Mouse (Mus musculus) hindbrain, postnatal 0 days (tissue): Measurements from ENCODE around the gene Vmn1r12. TPM values are rescaled to one million over a fixed set of nuclear protein-coding genes. Genes with fewer than 3 reads are reported as not detected.
"Not testable (repeated sequence)": the region's sequence is repeated elsewhere in the genome, so short reads cannot be mapped to it uniquely, and the experiment has no call there.

Experiments used
- ATAC-seq: fragments of 200-750 bp; cut with Nextera tagmentation; 2 replicates; pipeline ENCODE4 v1.8.0; 2017; ENCODE audit warnings: mild to moderate bottlenecking, moderate TSS enrichment, moderate library complexity
- DNase-seq: peaks from one replicate; pipeline ENCODE4 v3.0.0-alpha.2; 2015; ENCODE audit warnings: low spot score
- H3K27ac ChIP-seq: fragments of 300-500 bp; sonication (generic); 2 replicates; pipeline ENCODE4 v1.5.1; 2014; ENCODE audit warnings: mild to moderate bottlenecking
- H3K27me3 ChIP-seq: fragments of 300-500 bp; sonication (generic); 2 replicates; pipeline ENCODE4 v1.6.1; 2014; ENCODE audit warnings: low read length, mixed read lengths; ENCODE audit not compliant: insufficient read depth
- H3K36me3 ChIP-seq: fragments of 300-500 bp; sonication (generic); 2 replicates; pipeline ENCODE4 v1.6.1; 2014; ENCODE audit warnings: low read length, mixed read lengths; ENCODE audit not compliant: insufficient read depth
- H3K4me1 ChIP-seq: fragments of 300-500 bp; sonication (generic); 2 replicates; pipeline ENCODE4 v1.6.1; 2014; ENCODE audit warnings: antibody characterized with exemption, low read length, mixed read lengths; ENCODE audit not compliant: insufficient read depth
- H3K4me2 ChIP-seq: fragments of 300-500 bp; sonication (generic); 2 replicates; pipeline ENCODE4 v1.6.1; 2014; ENCODE audit warnings: low read depth, mild to moderate bottlenecking, low read length, moderate library complexity, mixed read lengths
- H3K4me3 ChIP-seq: fragments of 300-500 bp; sonication (generic); 2 replicates; pipeline ENCODE4 v1.5.1; 2014; ENCODE audit warnings: low read length
- H3K9ac ChIP-seq: fragments of 300-500 bp; sonication (generic); replicated peaks from 2 replicates; pipeline ENCODE4 v1.6.1; 2014; ENCODE audit warnings: mild to moderate bottlenecking, low read length, moderate library complexity, mixed read lengths
- H3K9me3 ChIP-seq: fragments of 300-500 bp; sonication (generic); 2 replicates; pipeline ENCODE4 v1.6.1; 2016; ENCODE audit warnings: low read length, mixed read lengths
- CTCF ChIP-seq: IDR thresholded peaks from 2 replicates; pipeline ENCODE4 v1.5.1; 2016; ENCODE audit warnings: antibody characterized with exemption, control low read depth, low read depth
- WGBS: fragments of 180-500 bp; shearing (Covaris S2); extraction: QIAGEN DNeasy Blood & Tissue Kit; methylation state at CpG from one replicate; pipeline ENCODE4 v1.1.7; 2014; 5-methylcytosine and 5-hydroxymethylcytosine counted together
- polyA plus RNA-seq: library from polyadenylated mRNA; unstranded; fragments of >200 nt; fragmentation: Nextera tagmentation; extraction: Ambion mirVana; gene quantifications from 2 replicates; pipeline ENCODE4 v1.2.1, GENCODE M21; 2015
- total RNA-seq: library from RNA; depleted of rRNA; stranded (reverse); fragments of >200 nt; gene quantifications from 2 replicates; pipeline ENCODE4 v1.2.3, GENCODE M21; 2014; rRNA removed

Vmn1r12 gene
- total RNA-seq (not detected in 2 replicates), polyA plus RNA-seq (not detected in 2 replicates)

GRCm38 (mm10) chr6:57156619-57157018 lies at the start of gene Vmn1r12:
Gene Vmn1r12 (plus strand): TSS chr6:57156919.
- Histone ChIP-seq H3K4me2 (no peak within 1 kb of the TSS), H3K4me3 (no peak within 1 kb of the TSS), H3K9me3 (no peaks in the 10 kb centered on the region), H3K27me3 (no peaks in the 10 kb centered on the region), H3K27ac (no peak within 1 kb of the TSS), H3K36me3 (no peaks in the 10 kb centered on the region), H3K4me1 (no peaks in the 10 kb centered on the region), H3K9ac (no peak within 1 kb of the TSS)
- WGBS: 87% methylated on average over 2 of the region's 2 CpGs
- no peak for ATAC-seq
- no peak for DNase-seq
- no peak for TF ChIP-seq CTCF

DNA sequence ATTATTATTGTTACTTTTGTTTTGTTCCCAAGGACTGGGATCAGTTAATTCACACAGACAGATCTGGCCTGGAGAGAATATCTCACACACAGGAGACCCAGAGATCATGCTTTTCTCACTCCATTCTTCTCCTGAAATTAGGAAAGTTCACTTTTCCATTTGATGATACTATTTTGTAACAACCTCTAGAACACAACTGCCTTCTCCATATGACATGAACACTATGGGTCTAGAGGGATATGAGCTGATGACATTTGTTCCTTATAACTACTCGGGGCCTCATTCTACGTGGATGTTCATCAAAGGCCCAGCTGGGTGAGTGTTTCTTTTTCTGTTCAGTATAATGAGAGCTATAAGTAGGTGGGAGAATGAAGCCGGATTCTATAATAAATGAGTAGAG lies 47.6 kb upstream of the Vmn1r12 start, which contains the start of gene Vmn1r10:
Gene Vmn1r10 (plus strand): TSS at position 301 of the 400 bp plus-strand sequence.
- 85% methylated on average over 3 of the region's 3 CpGs for WGBS
- Histone ChIP-seq H3K9ac (no peak within 1 kb of the TSS), H3K27ac (no peak within 1 kb of the TSS), H3K9me3 (no peaks in the 10 kb centered on the region), H3K4me3 (no peak within 1 kb of the TSS), H3K36me3 (no peaks in the 10 kb centered on the region), H3K4me1 (no peaks in the 10 kb centered on the region), H3K4me2 (no peak within 1 kb of the TSS), H3K27me3 (no peaks in the 10 kb centered on the region)
- no peak for TF ChIP-seq CTCF
- ATAC-seq (no peak), DNase-seq (no peak)

GRCm38 (mm10) chr6:57133155-57133554 lies 23.6 kb upstream of the Vmn1r12 start, which contains the start of gene Vmn1r11:
Gene Vmn1r11 (plus strand): TSS chr6:57133455.
- H3K36me3 ChIP-seq: no peaks in the 10 kb centered on the region

GRCm38 (mm10) chr6:57190016-57190415 lies 33.3 kb downstream of the Vmn1r12 start:
- not testable (repeated sequence) for H3K9ac ChIP-seq, H3K36me3 ChIP-seq, ATAC-seq, H3K27me3 ChIP-seq, H3K4me3 ChIP-seq, H3K9me3 ChIP-seq, DNase-seq, H3K4me2 ChIP-seq, H3K4me1 ChIP-seq, H3K27ac ChIP-seq
- 50% methylated on average over 3 of the region's 3 CpGs for WGBS

More at GRCm38 (mm10) chr6:57133155-57133554, 23.6 kb upstream of the Vmn1r12 start, which contains the start of gene Vmn1r11:
- TF ChIP-seq CTCF: no peak
- Histone ChIP-seq H3K27ac (no peak within 1 kb of the TSS), H3K4me2 (no peak within 1 kb of the TSS), H3K9me3 (no peaks in the 10 kb centered on the region), H3K4me1 (no peaks in the 10 kb centered on the region), H3K4me3 (no peak within 1 kb of the TSS), H3K27me3 (no peaks in the 10 kb centered on the region), H3K9ac (no peak within 1 kb of the TSS)
- DNase-seq (no peak), ATAC-seq (no peak)
- WGBS: 79% methylated on average over 1 of the region's 1 CpGs

- not testable (repeated sequence) for H3K36me3 ChIP-seq, H3K9me3 ChIP-seq, H3K4me2 ChIP-seq, H3K27me3 ChIP-seq, H3K9ac ChIP-seq, H3K4me3 ChIP-seq, H3K4me1 ChIP-seq, H3K27ac ChIP-seq, ATAC-seq, DNase-seq
- WGBS: 90% methylated on average over 1 of the region's 1 CpGs
These were observed 46.3 kb downstream of the Vmn1r12 start, which contains the start of gene Vmn1r13 for GRCm38 (mm10) chr6:57202990-57203389. Gene Vmn1r13 (plus strand): TSS chr6:57203290.

Other genes starting within 250 kb of the Vmn1r12 start
- gene Nt5c3, start 233.0 kb upstream of the Vmn1r12 start, total RNA-seq: 38.4 and 83.8 TPM in 2 replicates
- 153 and 155 TPM in 2 replicates for gene Nt5c3, start 233.0 kb upstream of the Vmn1r12 start, polyA plus RNA-seq
- gene Vmn1r4, start 232.9 kb upstream of the Vmn1r12 start, total RNA-seq: 0.37 TPM in 1 of 2 replicates, not detected in the other
- 0.46 and 0.58 TPM in 2 replicates for gene Vmn1r4, start 232.9 kb upstream of the Vmn1r12 start, polyA plus RNA-seq
- 0.04 TPM in 1 of 2 replicates, not detected in the other for gene Vmn1r5, start 186.6 kb upstream of the Vmn1r12 start, total RNA-seq
- not detected in 2 replicates for gene Vmn1r5, start 186.6 kb upstream of the Vmn1r12 start, polyA plus RNA-seq
- gene Vmn1r6, start 159.7 kb upstream of the Vmn1r12 start, total RNA-seq: not detected in 2 replicates
- gene Vmn1r6, start 159.7 kb upstream of the Vmn1r12 start, polyA plus RNA-seq: not detected in 2 replicates
- not detected in 2 replicates for gene Vmn1r7, start 131.6 kb upstream of the Vmn1r12 start, total RNA-seq
- gene Vmn1r7, start 131.6 kb upstream of the Vmn1r12 start, polyA plus RNA-seq: not detected in 2 replicates
- gene Vmn1r8, start 124.6 kb upstream of the Vmn1r12 start, total RNA-seq: not detected in 2 replicates
- gene Vmn1r8, start 124.6 kb upstream of the Vmn1r12 start, polyA plus RNA-seq: not detected in 2 replicates
- not detected in 2 replicates for gene Vmn1r9, start 90.1 kb upstream of the Vmn1r12 start, total RNA-seq
- gene Vmn1r9, start 90.1 kb upstream of the Vmn1r12 start, polyA plus RNA-seq: not detected in 2 replicates
- not detected in 2 replicates for gene Vmn1r10, start 47.5 kb upstream of the Vmn1r12 start, total RNA-seq
- not detected in 2 replicates for gene Vmn1r10, start 47.5 kb upstream of the Vmn1r12 start, polyA plus RNA-seq
- not detected in 2 replicates for gene Vmn1r11, start 23.5 kb upstream of the Vmn1r12 start, total RNA-seq
- gene Vmn1r11, start 23.5 kb upstream of the Vmn1r12 start, polyA plus RNA-seq: not detected in 2 replicates
- not detected in 2 replicates for gene Vmn1r13, start 46.4 kb downstream of the Vmn1r12 start, total RNA-seq
- gene Vmn1r13, start 46.4 kb downstream of the Vmn1r12 start, polyA plus RNA-seq: not detected in 2 replicates
- gene Vmn1r14, start 74.8 kb downstream of the Vmn1r12 start, total RNA-seq: not detected in 2 replicates
- not detected in 2 replicates for gene Vmn1r14, start 74.8 kb downstream of the Vmn1r12 start, polyA plus RNA-seq
- gene Vmn1r15, start 101.0 kb downstream of the Vmn1r12 start, total RNA-seq: not detected in 2 replicates
- gene Vmn1r15, start 101.0 kb downstream of the Vmn1r12 start, polyA plus RNA-seq: not detected in 2 replicates
- not detected in 2 replicates for gene Vmn1r16, start 172.6 kb downstream of the Vmn1r12 start, total RNA-seq
- gene Vmn1r16, start 172.6 kb downstream of the Vmn1r12 start, polyA plus RNA-seq: not detected in 2 replicates
- not detected in 2 replicates for gene Vmn1r17, start 206.8 kb downstream of the Vmn1r12 start, total RNA-seq
- gene Vmn1r17, start 206.8 kb downstream of the Vmn1r12 start, polyA plus RNA-seq: not detected in 2 replicates
- not detected in 2 replicates for gene Vmn1r18, start 238.9 kb downstream of the Vmn1r12 start, total RNA-seq
- not detected in 2 replicates for gene Vmn1r18, start 238.9 kb downstream of the Vmn1r12 start, polyA plus RNA-seq
- gene Vmn1r19, start 246.9 kb downstream of the Vmn1r12 start, total RNA-seq: not detected in 2 replicates
- not detected in 2 replicates for gene Vmn1r19, start 246.9 kb downstream of the Vmn1r12 start, polyA plus RNA-seq